Mouse (Mus musculus): ENCODE measurements at regions not wholly inside any gene's neighbourhood (a gene's known extent, or its start where the extent isn't known, plus 50 kb on each side); places are given as distances from the start of the nearest gene placed in this dataset.
"Not testable (repeated sequence)": the region's sequence is repeated elsewhere in the genome, so short reads cannot be mapped to it uniquely, and the experiment has no call there.

DNA sequence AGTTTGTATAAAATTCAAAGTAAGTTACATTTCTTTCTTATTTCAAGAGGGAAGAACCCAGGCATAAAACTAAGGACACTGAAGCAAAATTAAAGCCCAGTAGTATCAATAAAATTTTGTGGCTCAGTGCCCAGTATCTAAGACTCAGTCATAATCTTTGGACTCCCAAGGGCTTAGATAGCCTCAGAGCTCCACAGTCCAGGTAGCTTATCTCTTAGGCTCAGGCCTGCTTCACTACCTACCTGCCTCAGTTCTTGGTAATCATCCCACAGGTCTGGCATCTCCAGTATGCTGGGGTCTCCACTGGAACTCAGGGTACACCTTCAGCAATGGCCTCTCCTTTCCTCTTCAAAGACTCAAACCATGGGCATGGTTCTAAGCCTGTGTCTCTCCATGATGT is 530.3 kb downstream of the Dad1 start:
- not testable (repeated sequence) for DNase-seq (ENCODE audit: low spot score)

DNA sequence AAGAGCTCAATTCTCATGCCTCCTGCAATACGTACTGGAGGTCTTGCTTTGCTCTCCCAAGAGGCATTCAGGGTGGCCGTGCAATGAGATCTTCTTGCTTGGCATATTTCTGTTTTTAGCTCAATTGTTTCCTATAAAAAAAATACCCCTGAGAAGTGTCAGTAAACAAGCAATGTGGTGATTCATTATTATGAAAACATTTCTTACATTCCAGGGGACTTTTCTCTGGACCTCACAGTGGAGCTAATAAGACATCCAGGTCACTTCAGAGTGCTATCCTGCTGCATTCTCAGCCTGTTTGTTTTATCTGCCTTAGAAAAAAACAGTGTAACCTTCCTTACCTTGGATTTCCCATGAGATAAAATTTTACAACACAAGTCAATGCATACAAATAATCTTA is 532.0 kb downstream of the Dad1 start:
- DNase-seq (ENCODE audit: low spot score), result not testable (repeated sequence)

DNA sequence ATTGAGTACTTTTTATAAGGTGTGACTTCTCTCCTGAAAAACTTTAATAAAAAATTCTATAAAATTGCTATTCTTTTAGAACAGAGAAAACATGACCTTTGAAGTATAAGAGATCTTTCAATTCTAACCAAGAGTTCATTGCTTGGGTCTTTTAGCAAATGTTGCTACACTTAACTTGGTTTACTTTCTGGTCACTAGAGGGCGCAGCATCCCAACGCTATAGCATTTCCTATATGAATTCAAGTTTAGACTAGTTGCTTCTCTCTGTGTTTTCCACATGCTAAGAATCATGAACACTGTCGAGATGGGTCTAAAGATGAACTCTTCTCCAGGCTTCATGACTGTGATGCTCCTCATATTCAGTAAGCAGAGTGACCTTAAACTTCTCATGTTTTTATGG is 544.3 kb downstream of the Dad1 start:
- not testable (repeated sequence) for DNase-seq (ENCODE audit: low spot score)

DNA sequence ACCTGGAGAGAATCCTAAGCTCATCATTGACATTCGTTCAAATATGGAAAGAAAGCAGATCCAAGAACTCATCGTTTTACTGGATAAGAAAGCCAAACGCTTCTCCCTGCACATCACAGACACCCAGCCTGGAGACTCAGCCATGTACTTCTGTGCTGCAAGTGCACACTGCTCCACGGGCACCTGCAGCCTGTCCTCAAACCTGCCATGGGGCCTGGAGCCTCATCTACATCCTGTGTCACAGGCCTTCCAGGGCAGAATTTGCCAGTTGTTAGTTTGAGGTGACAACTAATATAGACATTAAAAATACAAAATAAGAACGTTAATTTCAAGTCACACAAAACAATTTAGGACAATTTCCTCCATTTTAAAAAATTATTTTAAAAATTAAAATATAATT is 549.6 kb downstream of the Dad1 start:
- DNase-seq (ENCODE audit: low spot score), result not testable (repeated sequence)

DNA sequence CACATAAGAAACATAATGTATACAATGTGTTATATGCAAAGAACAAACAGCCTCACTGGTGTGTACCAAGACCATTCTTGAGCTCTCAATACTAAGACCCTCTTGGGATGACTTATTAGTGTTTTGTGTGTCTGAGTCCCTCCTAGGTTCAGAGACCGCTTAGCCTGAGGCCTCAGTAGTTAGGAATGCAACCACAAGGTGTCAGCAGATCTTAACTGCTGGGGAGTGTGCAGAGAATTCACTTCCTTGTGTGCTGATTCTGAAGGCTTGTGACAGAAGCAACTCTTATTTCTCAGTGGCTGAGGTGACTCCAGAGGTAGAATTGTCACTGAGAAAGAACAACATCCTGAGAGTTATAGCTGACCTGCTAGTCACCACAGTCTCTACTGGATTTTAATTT is 550.3 kb downstream of the Dad1 start:
- DNase-seq (ENCODE audit: low spot score), result not testable (repeated sequence)

DNA sequence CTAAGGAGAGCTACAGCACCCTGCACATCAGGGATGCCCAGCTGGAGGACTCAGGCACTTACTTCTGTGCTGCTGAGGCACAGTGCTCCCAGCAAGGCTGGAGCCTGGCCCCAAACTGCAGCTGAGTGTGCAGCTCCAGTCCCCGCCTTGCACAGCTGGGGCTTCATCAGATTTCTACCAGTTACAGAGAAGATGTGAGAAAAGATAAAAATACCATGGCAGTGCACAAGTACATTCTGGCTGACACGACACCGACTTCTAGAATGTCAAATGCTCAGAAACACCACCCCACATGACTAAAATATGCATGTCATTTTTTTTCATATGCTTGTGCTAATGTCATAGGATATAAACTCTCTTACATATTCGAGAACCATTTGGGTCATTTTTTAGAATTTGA is 569.8 kb downstream of the Dad1 start:
- not testable (repeated sequence) for DNase-seq (ENCODE audit: low spot score)

DNA sequence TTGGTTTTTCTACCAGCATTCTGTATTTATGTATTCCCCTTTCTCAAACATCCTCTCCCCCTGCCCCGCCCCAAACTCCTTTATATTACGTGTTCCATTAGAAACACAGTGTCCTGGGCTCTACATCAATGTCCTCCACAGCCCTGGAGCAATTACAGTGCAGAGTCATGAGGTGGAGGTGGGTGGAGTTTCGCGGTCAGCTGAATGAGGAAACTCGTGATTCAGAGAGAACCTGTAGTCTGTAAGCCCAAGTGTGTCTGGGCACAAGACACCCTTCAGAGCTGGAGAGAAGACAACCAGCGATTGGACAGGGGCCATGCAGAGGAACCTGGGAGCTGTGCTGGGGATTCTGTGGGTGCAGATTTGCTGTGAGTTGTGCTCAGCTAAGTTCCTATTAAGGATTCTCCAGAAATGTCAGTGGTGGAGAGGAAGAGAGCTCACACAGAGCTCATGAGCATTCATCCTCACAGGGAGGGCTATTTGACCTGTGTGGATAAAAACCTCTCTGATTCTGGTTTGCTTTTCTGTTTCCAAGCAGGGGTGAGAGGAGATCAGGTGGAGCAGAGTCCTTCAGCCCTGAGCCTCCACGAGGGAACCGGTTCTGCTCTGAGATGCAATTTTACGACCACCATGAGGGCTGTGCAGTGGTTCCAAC is 570.4 kb downstream of the Dad1 start:
- not testable (repeated sequence) for DNase-seq (ENCODE audit: low spot score)

DNA sequence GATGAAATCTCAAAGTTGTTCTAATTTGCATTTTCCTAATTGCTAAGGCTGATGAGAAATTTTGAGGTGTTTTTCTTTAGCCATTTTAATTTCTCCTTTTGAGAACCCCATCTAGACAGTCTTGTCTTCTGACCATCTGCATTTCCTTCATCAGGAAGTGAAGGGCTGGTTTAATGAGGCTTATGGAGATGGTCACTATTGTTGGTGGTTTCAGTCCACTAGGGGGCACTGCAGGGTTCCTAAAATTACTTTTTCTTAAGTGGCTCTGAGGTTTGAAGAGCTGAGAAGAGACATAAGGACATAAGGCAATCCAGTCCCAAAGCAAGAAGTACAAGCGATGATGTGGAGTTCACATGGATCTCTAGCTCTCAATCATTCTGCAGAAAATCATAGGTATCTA is 571.2 kb downstream of the Dad1 start:
- not testable (repeated sequence) for DNase-seq (ENCODE audit: low spot score)

DNA sequence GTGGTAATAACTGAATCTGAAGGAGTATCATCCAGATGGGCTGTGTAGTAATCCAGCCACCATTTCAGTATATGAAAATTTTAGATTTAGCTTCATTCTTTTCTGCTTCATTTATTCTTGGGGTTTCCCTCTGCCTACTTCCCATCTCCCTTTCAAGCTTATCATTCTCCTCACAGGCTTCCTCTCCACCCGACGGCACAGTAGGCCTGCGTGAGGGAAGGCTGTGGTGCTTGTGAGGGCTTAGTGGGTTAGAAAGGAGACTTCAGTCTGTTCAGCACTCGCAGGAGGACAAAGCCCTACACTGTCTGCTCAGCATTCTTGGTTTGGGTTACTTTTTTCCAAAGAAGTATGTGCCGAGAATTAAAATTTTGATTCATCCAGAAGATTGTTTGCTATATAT is 572.6 kb downstream of the Dad1 start:
- not testable (repeated sequence) for DNase-seq (ENCODE audit: low spot score)

DNA sequence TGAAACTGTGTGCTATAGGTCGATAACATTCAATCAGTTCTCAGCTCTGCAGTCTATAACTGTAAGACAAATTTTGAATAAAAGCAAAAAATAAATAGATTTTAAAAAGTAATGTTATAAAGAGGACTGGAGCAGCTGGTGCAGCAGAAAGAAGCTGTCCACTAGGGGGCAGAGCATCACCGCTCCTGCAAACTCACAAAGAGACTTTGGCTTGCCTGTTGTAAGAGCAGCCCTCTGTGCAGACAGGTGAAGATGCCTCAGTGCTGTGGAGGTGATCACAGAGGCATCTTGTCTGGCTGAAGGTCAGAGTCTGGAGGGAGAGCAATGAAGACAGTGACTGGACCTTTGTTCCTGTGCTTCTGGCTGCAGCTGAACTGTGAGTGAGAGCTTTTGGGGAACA is 588.2 kb downstream of the Dad1 start:
- DNase-seq (ENCODE audit: low spot score), result peak; percentile 3

DNA sequence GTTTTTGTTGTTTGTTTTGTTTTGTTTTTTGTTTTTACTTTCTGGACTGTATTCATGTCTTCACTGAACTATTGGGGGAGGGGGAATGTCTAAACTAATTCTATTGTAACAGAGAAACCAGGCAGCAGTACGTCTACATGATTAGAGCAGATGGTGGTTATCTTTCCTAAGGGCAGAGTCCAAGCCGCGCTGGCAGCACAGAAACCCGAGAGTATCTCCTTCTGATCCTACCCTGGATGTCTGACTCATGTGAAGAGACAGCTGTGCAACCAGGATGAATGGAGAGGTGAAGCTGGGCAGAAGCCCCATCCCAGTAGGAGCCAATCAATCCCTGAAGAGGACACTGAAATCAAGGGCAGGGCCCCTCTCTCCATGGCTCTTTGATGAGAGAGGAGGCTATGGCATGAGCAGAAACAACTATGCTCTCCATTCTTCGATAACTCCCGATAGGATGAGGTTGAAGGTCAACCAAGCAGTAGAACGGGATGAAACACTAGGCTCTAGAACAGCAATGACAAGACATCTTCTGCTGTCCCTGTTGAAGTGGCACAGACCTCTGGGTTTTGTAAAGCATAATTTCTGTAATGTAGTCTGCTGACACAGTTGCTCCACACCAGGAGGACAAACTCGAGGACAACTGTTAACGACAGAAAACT is 591.1 kb downstream of the Dad1 start:
- not testable (repeated sequence) for DNase-seq (ENCODE audit: low spot score)

DNA sequence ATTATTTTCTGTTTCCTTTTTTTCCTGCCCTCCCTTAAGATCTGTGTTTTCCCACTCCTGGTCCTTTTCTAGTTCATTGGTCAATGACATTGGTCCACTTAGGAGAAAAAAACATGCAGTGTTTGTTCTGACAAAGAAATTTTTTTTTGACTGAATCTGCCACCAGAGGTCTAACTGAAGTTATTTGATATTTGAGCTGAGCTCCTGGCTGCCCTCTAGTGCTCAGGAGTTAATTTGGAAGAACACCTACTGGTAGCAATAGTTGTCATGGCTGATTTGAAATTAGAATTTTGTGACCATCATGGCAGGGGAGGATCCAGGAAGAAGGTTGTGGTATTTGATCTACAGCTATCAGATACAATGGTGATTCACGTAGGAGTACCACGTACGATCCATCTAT is 599.2 kb downstream of the Dad1 start:
- DNase-seq (ENCODE audit: low spot score), result not testable (repeated sequence)

DNA sequence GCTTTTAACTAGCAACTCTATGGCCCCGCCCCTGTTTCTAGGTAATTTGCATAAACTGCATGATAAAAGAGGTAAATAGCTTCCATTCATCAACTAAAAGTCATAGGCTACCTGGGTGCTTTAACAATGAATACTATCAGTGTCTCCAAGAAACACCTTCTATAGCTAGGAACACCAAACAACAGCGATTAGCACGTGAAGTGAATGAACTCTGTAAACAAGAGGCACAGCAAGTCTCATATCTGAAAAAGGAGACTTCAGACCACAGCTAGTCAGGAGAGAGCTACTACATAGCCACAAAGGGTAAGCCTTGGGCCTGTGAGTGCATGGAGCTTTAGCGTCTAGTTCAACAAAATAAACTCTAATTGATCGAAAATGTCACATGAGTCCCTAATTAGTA is 602.8 kb downstream of the Dad1 start:
- DNase-seq (ENCODE audit: low spot score), result not testable (repeated sequence)

DNA sequence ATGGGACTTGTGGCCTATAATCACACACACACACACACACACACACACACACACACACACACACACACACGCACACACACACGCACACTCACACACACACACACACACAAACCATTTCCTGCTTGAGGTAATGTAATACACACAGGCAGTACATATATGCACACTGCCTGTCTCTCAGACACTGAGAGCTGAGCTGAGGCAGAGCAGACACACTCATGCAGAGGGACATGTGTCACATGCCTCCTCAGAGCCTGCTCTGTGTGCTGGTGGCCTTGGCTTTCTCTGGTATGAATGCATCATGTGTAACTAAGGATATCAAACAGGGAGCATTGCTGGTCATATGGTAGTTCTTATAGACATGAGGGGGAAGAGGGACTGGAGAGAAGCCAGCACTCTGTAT is 604.7 kb downstream of the Dad1 start:
- not testable (repeated sequence) for DNase-seq (ENCODE audit: low spot score)

DNA sequence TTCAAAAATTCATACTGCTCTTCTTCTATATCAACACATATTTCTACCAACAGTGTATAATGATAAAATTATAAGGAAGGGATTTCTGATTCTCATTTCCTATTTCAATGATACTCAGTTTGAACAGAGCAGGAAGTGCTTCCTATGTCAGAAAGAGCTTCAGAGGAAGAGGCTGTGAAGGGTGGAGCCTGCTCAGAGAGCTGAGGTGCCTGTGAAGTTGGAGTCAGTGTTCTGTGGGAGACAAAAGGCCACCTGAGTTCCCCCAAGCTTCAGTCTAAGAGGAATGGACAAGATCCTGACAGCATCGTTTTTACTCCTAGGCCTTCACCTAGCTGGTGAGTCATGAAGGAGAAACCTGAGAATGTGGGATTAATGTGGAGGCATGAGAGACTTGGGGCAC is 613.5 kb downstream of the Dad1 start:
- DNase-seq (ENCODE audit: low spot score), result not testable (repeated sequence)

DNA sequence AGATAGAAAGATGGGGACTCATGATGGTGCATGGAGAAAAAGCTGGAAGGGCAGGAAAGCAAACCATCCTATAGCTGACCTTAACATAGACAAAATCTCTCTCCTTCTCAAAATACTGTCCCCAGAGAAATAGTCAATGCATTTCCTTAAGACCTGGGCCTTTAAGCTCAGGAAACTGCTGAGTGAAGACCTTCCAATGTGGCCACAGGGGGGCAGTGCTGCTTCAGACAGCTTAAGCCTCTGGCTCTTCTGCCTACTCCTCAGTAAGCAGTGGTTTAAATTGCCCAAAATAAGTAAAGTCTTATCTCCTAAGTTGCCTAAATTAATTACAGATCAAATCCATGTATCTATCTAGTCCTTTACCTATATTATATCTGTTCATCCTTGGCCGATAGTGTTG is 616.2 kb downstream of the Dad1 start:
- not testable (repeated sequence) for DNase-seq (ENCODE audit: low spot score)

DNA sequence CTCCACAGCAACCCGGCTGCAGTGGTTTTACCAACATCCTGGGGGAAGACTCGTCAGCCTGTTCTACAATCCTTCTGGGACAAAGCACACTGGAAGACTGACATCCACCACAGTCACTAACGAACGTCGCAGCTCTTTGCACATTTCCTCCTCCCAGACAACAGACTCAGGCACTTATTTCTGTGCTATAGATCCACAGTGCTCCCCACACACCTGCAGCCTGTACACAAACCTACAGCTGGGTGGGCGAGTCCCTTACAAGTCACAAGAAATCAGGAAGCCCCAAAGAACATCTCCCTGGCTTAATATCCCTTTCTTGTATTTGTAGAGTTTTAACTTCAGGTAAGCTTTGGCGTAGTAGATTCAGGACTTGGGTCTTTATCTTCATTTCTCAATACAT is 618.7 kb downstream of the Dad1 start:
- not testable (repeated sequence) for DNase-seq (ENCODE audit: low spot score)

DNA sequence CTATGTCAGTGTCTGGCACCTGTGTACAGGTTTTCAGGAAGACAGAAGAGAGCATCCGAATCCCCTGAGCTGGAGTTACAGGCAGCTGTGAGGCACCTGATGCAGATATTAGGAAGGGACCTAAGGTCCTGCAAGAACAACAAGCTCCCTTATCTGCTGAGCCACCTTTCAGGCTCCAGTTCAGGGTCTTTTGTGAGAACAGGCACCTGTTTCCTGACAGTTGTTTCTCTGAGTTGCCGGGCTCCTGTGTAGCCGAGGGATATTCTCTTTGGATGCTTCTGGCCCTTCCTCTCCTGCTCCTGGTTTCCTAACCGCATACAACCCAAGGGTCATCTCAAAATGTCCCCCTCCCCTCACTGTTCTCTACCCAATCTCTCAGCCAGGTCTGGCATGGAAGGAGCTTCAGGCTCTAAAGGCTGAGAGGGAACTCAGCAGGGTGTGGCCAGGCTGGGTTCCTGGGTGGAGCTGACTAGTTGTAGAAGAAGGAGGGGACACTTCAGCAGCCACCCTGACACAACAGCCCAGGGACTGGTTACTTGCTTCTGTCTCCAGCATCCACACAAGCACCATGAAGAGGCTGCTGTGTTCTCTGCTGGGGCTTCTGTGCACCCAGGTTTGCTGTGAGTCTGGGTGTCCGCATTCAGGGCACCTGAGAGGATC is 619.5 kb downstream of the Dad1 start:
- DNase-seq (ENCODE audit: low spot score), result not testable (repeated sequence)

DNA sequence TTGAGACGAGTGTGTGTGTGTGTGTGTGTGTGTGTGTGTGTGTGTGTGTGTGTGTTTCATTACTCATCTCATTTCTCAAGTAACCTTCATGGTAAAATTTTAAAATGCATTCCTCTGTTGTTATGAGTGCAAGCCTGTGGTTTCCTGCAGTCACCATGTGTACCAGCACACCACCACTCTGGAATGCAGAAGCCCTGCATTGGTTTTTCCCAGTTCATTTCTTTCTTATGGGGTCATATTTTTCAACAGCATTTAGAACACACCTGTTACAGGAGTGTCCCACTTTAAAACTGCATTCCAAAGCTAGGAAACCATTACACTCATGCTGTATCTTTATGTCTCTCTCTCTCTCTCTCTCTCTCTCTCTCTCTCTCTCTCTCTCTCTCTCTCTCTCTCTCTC is 620.2 kb downstream of the Dad1 start:
- DNase-seq (ENCODE audit: low spot score), result not testable (repeated sequence)

DNA sequence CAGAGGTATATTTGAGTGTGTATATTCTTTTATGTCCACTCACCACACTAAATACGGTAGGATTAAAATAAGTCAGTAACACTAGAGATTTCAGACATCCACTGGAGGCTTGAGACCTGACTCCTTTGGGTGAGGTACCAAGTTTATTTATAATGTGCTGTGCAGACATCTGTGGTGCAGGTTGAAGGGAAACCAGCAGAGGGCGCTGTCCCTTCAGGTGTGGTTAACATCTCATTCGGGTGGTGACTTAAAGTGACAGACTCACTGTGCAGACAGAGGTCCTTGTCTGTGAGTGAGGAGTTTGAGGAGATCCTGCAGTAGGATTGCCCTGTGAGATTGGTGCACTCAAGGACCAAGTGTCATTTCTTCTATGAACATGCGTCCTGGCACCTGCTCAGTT is 632.5 kb downstream of the Dad1 start:
- not testable (repeated sequence) for DNase-seq (ENCODE audit: low spot score)

DNA sequence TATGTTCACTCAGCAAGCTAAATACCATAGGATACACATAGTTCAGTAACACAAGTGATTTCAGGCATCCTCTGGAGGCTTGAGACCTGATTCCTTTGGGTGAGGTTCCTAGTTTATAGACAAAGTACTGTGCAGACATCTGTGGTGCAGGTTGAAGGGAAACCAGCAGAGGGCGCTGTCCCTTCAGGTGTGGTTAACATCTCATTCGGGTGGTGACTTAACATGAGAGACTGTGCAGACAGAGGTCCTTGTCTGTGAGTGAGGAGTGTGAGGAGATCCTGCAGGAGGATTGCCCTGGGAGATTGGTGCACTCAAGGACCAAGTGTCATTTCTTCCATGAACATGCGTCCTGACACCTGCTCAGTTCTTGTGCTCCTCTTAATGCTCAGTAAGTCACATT is 637.8 kb downstream of the Dad1 start:
- not testable (repeated sequence) for DNase-seq (ENCODE audit: low spot score)

DNA sequence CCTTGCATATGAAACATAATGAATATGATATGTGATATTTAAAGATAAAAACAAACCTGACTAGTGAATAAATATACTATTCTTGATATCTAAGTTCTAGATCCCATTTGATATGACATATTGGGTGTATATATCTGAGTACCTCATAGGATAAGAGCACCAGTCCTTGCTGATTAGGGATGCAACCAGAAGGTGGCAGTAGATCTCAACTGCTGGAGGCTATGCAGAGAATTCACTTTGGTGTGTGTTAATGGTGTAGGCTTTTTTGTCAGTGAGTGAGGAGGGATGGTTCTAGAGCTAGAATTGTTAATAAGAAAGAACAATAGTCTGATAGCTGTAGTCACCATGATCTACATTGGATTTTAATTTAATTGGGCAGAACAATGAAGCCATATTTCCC is 639.6 kb downstream of the Dad1 start:
- no peak for DNase-seq (ENCODE audit: low spot score)

DNA sequence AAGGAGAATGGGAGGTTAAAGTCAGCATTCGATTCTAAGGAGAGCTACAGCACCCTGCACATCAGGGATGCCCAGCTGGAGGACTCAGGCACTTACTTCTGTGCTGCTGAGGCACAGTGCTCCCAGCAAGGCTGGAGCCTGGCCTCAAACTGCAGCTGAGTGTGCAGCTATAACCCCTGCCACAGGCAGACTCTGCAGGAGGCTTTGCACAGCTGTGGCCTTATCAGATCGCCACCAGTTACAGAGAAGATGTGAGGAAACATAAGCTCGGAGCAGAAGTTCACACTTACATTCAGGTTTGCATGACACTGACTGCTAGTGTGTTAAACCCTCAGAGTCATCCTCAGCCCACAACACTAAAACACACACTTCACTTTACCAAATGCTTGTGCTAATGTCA is 654.6 kb downstream of the Dad1 start:
- not testable (repeated sequence) for DNase-seq (ENCODE audit: low spot score)

Data from urinary bladder, postnatal 14 days (tissue).